Mouse (Mus musculus) CH12.LX (cell line): Measurements from ENCODE around the gene Igfbp2. TPM values are rescaled to one million over a fixed set of nuclear protein-coding genes. Genes with fewer than 3 reads are reported as not detected.

ENCODE experiments used
- DNase-seq: peaks from one replicate; pipeline ENCODE4 v3.0.0-alpha.2; 2013; ENCODE audit errors: extremely low read depth
- H3K27ac ChIP-seq: 2 replicates; pipeline ENCODE4 v1.5.1; 2012; ENCODE audit warnings: low read depth, mild to moderate bottlenecking, control low read depth, moderate library complexity; ENCODE audit not compliant: insufficient read depth
- H3K27me3 ChIP-seq: replicated peaks from 2 replicates; pipeline ENCODE3; 2012; ENCODE audit warnings: inconsistent platforms
- H3K36me3 ChIP-seq, 2 experiments: replicated peaks in 1 of 2; 2 replicates each; pipeline versions ENCODE3 to v1.6.1; 2012; ENCODE audit warnings: inconsistent platforms in 1 of 2, low read length in 1 of 2, mild to moderate bottlenecking in 1 of 2, mixed read lengths in 1 of 2, moderate library complexity in 1 of 2; ENCODE audit not compliant: control insufficient read depth in 1 of 2, insufficient read depth in 1 of 2
- H3K4me1 ChIP-seq, 2 experiments: 2 replicates each; pipeline ENCODE4 v1.6.1; 2012; ENCODE audit warnings: inconsistent platforms in 1 of 2, moderate library complexity in 1 of 2; ENCODE audit not compliant: insufficient read depth in 2 of 2, control insufficient read depth in 1 of 2
- H3K4me2 ChIP-seq: 2 replicates; pipeline ENCODE4 v1.6.1; 2012; ENCODE audit warnings: low read depth, mild to moderate bottlenecking, control low read depth; ENCODE audit not compliant: poor library complexity, insufficient read depth, severe bottlenecking
- H3K4me3 ChIP-seq, 3 experiments: fragments of 150-350 bp in 1 of 3; sonication (generic) in 1 of 3; replicated peaks in 1 of 3; 2 replicates each; pipeline versions ENCODE3 to v1.5.1; 2011 to 2012; ENCODE audit warnings: low read depth in 2 of 3, low read length in 2 of 3, mild to moderate bottlenecking in 2 of 3, moderate library complexity in 2 of 3, control low read depth in 1 of 3, improper control_type of control experiment in 1 of 3, inconsistent platforms in 1 of 3, mixed read lengths in 1 of 3; ENCODE audit not compliant: poor library complexity in 1 of 3
- H3K79me2 ChIP-seq: replicated peaks from 2 replicates; pipeline ENCODE4 v1.6.1; 2012; ENCODE audit warnings: mild to moderate bottlenecking, moderate library complexity; ENCODE audit not compliant: control insufficient read depth, poor library complexity, insufficient read depth, severe bottlenecking; ENCODE audit errors: extremely low read depth
- H3K9ac ChIP-seq: 2 replicates; pipeline ENCODE4 v1.6.1; 2012; ENCODE audit warnings: low read depth, mild to moderate bottlenecking, control low read depth, moderate library complexity; ENCODE audit not compliant: insufficient read depth
- H3K9me3 ChIP-seq: replicated peaks from 2 replicates; pipeline ENCODE3; 2012; ENCODE audit warnings: low read length, inconsistent platforms, mixed read lengths
- BHLHE40 ChIP-seq: IDR thresholded peaks from 2 replicates; pipeline ENCODE4 v1.6.1; 2011; ENCODE audit warnings: mild to moderate bottlenecking, low read depth, low read length, improper control_type of control experiment
- CHD1 ChIP-seq: IDR thresholded peaks from 2 replicates; pipeline ENCODE4 v1.6.1; 2012; ENCODE audit warnings: low read depth, low read length, improper control_type of control experiment, inconsistent platforms
- CTCF ChIP-seq, 2 experiments: IDR thresholded peaks in 1 of 2; conservative IDR thresholded peaks in 1 of 2; 2 replicates each; pipeline ENCODE4 v1.5.1; 2011 to 2012; ENCODE audit warnings: low read depth in 2 of 2, low read length in 2 of 2, improper control_type of control experiment in 1 of 2, inconsistent platforms in 1 of 2, mild to moderate bottlenecking in 1 of 2, moderate library complexity in 1 of 2
- ELF1 ChIP-seq: IDR thresholded peaks from 2 replicates; pipeline ENCODE4 v1.6.1; 2014; ENCODE audit warnings: low read depth, mild to moderate bottlenecking, inconsistent platforms, low read length, improper control_type of control experiment
- GABPA ChIP-seq: IDR thresholded peaks from 2 replicates; pipeline ENCODE4 v1.6.1; 2012; ENCODE audit warnings: low read depth, low read length, improper control_type of control experiment, inconsistent platforms; ENCODE audit not compliant: insufficient replicate concordance
- IRF4 ChIP-seq: IDR thresholded peaks from 2 replicates; pipeline ENCODE4 v1.6.1; 2014; ENCODE audit warnings: low read depth, mild to moderate bottlenecking, inconsistent platforms, low read length, improper control_type of control experiment
- JUND ChIP-seq: conservative IDR thresholded peaks from 2 replicates; pipeline ENCODE4 v1.6.1; 2011; ENCODE audit warnings: low read depth, low read length, improper control_type of control experiment
- MAFK ChIP-seq: IDR thresholded peaks from 2 replicates; pipeline ENCODE4 v1.6.1; 2011; ENCODE audit warnings: low read length, improper control_type of control experiment; ENCODE audit not compliant: insufficient replicate concordance
- MEF2A ChIP-seq: IDR thresholded peaks from 2 replicates; pipeline ENCODE4 v1.6.1; 2014; ENCODE audit warnings: low read depth, mild to moderate bottlenecking, inconsistent platforms, low read length, improper control_type of control experiment, borderline replicate concordance
- MXI1 ChIP-seq: IDR thresholded peaks from 2 replicates; pipeline ENCODE4 v1.6.1; 2011; ENCODE audit warnings: mild to moderate bottlenecking, low read depth, low read length, improper control_type of control experiment
- NRF1 ChIP-seq: IDR thresholded peaks from 2 replicates; pipeline ENCODE4 v1.6.1; 2014; ENCODE audit warnings: low read depth, mild to moderate bottlenecking, inconsistent platforms, low read length, improper control_type of control experiment, moderate library complexity
- SIN3A ChIP-seq: IDR thresholded peaks from 2 replicates; pipeline ENCODE4 v1.6.1; 2012; ENCODE audit warnings: low read length, improper control_type of control experiment, inconsistent platforms
- SMC3 ChIP-seq: IDR thresholded peaks from 2 replicates; pipeline ENCODE4 v1.6.1; 2011; ENCODE audit warnings: low read depth, low read length, improper control_type of control experiment
- TBP ChIP-seq: conservative IDR thresholded peaks from 2 replicates; pipeline ENCODE4 v1.6.1; 2011; ENCODE audit warnings: low read depth, low read length, improper control_type of control experiment
- TCF12 ChIP-seq: IDR thresholded peaks from 2 replicates; pipeline ENCODE4 v1.6.1; 2014; ENCODE audit warnings: low read depth, mild to moderate bottlenecking, inconsistent platforms, low read length, improper control_type of control experiment
- UBTF ChIP-seq: IDR thresholded peaks from 2 replicates; pipeline ENCODE4 v1.6.1; 2012; ENCODE audit warnings: low read depth, mild to moderate bottlenecking, inconsistent platforms, low read length, improper control_type of control experiment, moderate library complexity
- ZKSCAN1 ChIP-seq: IDR thresholded peaks from 2 replicates; pipeline ENCODE4 v1.6.1; 2012; ENCODE audit warnings: low read depth, inconsistent platforms, low read length, improper control_type of control experiment, borderline replicate concordance
- dilution Hi-C: fragments of 300-500 bp; cut with MboI; formaldehyde crosslinking; loops from 2 replicates; pipeline ENCODE4 v1.14.3; 2020; ENCODE audit warnings: low sequenced_read_pairs; ENCODE audit not compliant: extremely low pct_unique_long_range_greater_than_20kb, extremely low pct_ligation_motif_present
- in situ Hi-C: fragments of 300-500 bp; cut with MboI; formaldehyde crosslinking; loops from 3 replicates; pipeline ENCODE4 v1.14.3; 2019; ENCODE audit warnings: low sequenced_read_pairs, low pct_ligation_motif_present, low pct_unique_long_range_greater_than_20kb, mixed read lengths
- polyA plus RNA-seq: library from polyadenylated mRNA; unstranded; fragments of >175 nt; gene quantifications from 2 replicates; pipeline ENCODE4 v1.2.1, GENCODE M21; 2012; ENCODE audit warnings: low read depth; ENCODE audit not compliant: insufficient read length
- total RNA-seq, 2 experiments: library from RNA; depleted of rRNA; stranded (reverse); fragments of 300-350 nt in 1 of 2; fragments of >200 nt in 1 of 2; gene quantifications; 2 replicates each; pipeline ENCODE4 v1.2.3; 2012 to 2014

Igfbp2 gene
- total and polyA plus RNA-seq, 3 experiments = 294 to 662 (median 350) TPM

DNA sequence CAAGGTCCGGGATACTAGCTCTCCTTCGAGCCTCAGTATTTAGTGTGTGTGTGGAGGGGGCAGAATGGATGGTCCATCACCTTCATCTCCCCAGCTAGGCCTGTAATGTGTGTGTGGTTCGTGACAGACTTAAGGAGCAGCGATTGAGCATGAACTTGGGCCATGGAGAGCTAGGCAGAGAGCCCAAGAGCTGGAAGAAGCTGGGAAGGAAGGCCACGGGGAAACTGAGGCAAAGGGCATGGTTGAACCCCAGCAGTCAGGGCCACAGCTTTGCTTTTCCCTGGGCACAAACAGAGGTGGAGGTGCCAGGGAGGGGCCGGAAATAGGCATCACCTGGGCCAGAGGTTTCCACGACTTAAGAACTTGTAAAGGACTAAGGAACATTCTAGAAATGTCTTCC is 32.8 kb downstream of the Igfbp2 start:
- Histone ChIP-seq H3K79me2 (no peaks in the 10 kb centered on the region), H3K4me1 (peaks cover 4 to 16% of the 10 kb centered on the region in 2 experiments; a peak in 3 of 4 replicates), H3K27me3 (peaks cover 27% of the 10 kb centered on the region), H3K36me3 (peaks cover 10 to 15% of the 10 kb centered on the region in 2 experiments), H3K9me3 (peaks cover 3% of the 10 kb centered on the region), H3K9ac (no peak overlapping the region), H3K4me3 (no peak overlapping the region), H3K4me2 (no peak overlapping the region), H3K27ac (no peak overlapping the region)
- TF ChIP-seq CTCF (conservative IDR thresholded peaks at IDR 0.05 in 1 of 2, IDR thresholded peaks at IDR 0.05 in 1 of 2; ENCODE audit: low read depth in 2 of 2, low read length in 2 of 2) = no peak
- no peak for TF ChIP-seq MXI1
- no peak for TF ChIP-seq NRF1
- no peak for TF ChIP-seq TBP
- no peak for TF ChIP-seq IRF4
- TF ChIP-seq SIN3A = no peak
- no peak for TF ChIP-seq GABPA
- TF ChIP-seq MEF2A = no peak
- TF ChIP-seq UBTF = no peak
- TF ChIP-seq ELF1 = no peak
- TF ChIP-seq MAFK = no peak
- no peak for TF ChIP-seq SMC3
- TF ChIP-seq ZKSCAN1 = no peak
- no peak for TF ChIP-seq JUND
- no peak for DNase-seq
- dilution Hi-C loops (no loop called here), in situ Hi-C loops (loop anchor here (25.0 kb wide), 1 partner anchor 270 kb away; the partner anchor contains the start of gene Smarcal1)

DNA sequence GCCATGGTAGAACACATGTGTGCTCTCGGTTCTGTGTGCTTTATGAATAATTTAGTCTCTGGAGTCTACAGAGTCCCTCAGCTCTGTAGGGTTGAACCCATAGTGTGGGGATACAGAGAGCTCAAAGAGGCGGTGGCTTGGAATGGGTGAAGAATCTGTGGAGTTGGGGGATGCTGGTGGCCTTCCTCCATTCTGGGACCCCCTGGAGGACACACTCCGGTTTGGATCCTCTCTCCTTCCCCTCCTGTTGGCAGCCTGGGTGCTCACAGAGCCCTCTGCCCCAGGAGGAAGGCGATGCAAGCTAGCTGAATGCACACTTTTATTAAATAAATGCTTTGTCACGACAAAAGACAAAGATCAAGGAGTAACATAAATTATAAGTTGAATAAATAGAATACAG is 33.3 kb downstream of the Igfbp2 start:
- no peak overlapping the region for H3K9ac ChIP-seq
- dilution Hi-C loops = no loop called here
- in situ Hi-C loops = loop anchor here (25.0 kb wide), 1 partner anchor 270 kb away; the partner anchor contains the start of gene Smarcal1
- DNase-seq = no peak
- peaks cover 7 to 10% of the 10 kb centered on the region in 2 experiments for H3K36me3 ChIP-seq
- H3K4me3 ChIP-seq = no peak overlapping the region
- H3K9me3 ChIP-seq = peaks cover 3% of the 10 kb centered on the region
- H3K4me2 ChIP-seq = no peak overlapping the region
- TF ChIP-seq CHD1 (no peak), BHLHE40 (no peak), TCF12 (no peak)
- H3K4me1 ChIP-seq = peaks cover 4 to 16% of the 10 kb centered on the region in 2 experiments; a peak in 3 of 4 replicates
- no peak overlapping the region for H3K27ac ChIP-seq
- peaks cover 32% of the 10 kb centered on the region for H3K27me3 ChIP-seq
- H3K79me2 ChIP-seq = no peaks in the 10 kb centered on the region
